Mouse (Mus musculus) heart, postnatal 0 days (tissue): ENCODE data around the gene Fbrsl1. TPM values are rescaled to one million over a fixed set of nuclear protein-coding genes. Genes with fewer than 3 reads are reported as not detected.

Experiments used
- ATAC-seq: fragments of 200-750 bp; cut with Nextera tagmentation; 2 replicates; pipeline ENCODE4 v1.8.0; 2017; ENCODE audit warnings: low read depth, moderate number of reproducible peaks, moderate library complexity; ENCODE audit not compliant: insufficient read depth
- DNase-seq: peaks from one replicate; pipeline ENCODE4 v3.0.0-alpha.2; 2016; ENCODE audit warnings: low spot score
- H3K27ac ChIP-seq: fragments of 300-500 bp; sonication (generic); 2 replicates; pipeline ENCODE4 v1.5.1; 2014; ENCODE audit warnings: low read depth, mild to moderate bottlenecking
- H3K27me3 ChIP-seq: fragments of 300-500 bp; sonication (generic); 2 replicates; pipeline ENCODE4 v1.6.1; 2014; ENCODE audit warnings: low read length, mixed read lengths; ENCODE audit not compliant: control insufficient read depth, insufficient read depth
- H3K36me3 ChIP-seq: fragments of 300-500 bp; sonication (generic); replicated peaks from 2 replicates; pipeline ENCODE4 v1.6.1; 2014; ENCODE audit warnings: low read length, mixed read lengths; ENCODE audit not compliant: control insufficient read depth, insufficient read depth
- H3K4me1 ChIP-seq: fragments of 300-500 bp; sonication (generic); 2 replicates; pipeline ENCODE4 v1.6.1; 2014; ENCODE audit warnings: antibody characterized with exemption; ENCODE audit not compliant: control insufficient read depth, insufficient read depth
- H3K4me2 ChIP-seq: fragments of 300-500 bp; sonication (generic); 2 replicates; pipeline ENCODE4 v1.6.1; 2014; ENCODE audit warnings: low read depth, mild to moderate bottlenecking, low read length, moderate library complexity
- H3K4me3 ChIP-seq: fragments of 300-500 bp; sonication (generic); 2 replicates; pipeline ENCODE4 v1.5.1; 2014; ENCODE audit warnings: low read depth, low read length
- H3K9ac ChIP-seq: fragments of 300-500 bp; sonication (generic); replicated peaks from 2 replicates; pipeline ENCODE4 v1.6.1; 2014; ENCODE audit warnings: low read depth, low read length, mixed read lengths
- H3K9me3 ChIP-seq: fragments of 300-500 bp; sonication (generic); replicated peaks from 2 replicates; pipeline ENCODE4 v1.6.1; 2016; ENCODE audit warnings: low read length; ENCODE audit not compliant: control insufficient read depth
- CTCF ChIP-seq: IDR thresholded peaks from 2 replicates; pipeline ENCODE4 v1.5.1; 2016; ENCODE audit warnings: antibody characterized with exemption, control low read depth, low read depth
- EP300 ChIP-seq: IDR thresholded peaks from 2 replicates; pipeline ENCODE4 v1.6.1; 2016; ENCODE audit warnings: antibody characterized with exemption, low read depth
- WGBS: fragments of 180-500 bp; shearing (Covaris S2); extraction: QIAGEN DNeasy Blood & Tissue Kit; methylation state at CpG from one replicate; pipeline ENCODE4 v1.1.7; 2014; 5-methylcytosine and 5-hydroxymethylcytosine counted together
- polyA plus RNA-seq: library from polyadenylated mRNA; unstranded; fragments of >200 nt; fragmentation: Nextera tagmentation; extraction: Ambion mirVana; gene quantifications from 2 replicates; pipeline ENCODE4 v1.2.1, GENCODE M21; 2015
- total RNA-seq: library from RNA; depleted of rRNA; stranded (reverse); fragments of >200 nt; gene quantifications from 2 replicates; pipeline ENCODE4 v1.2.3, GENCODE M21; 2014; ENCODE audit warnings: low replicate concordance

Gene Fbrsl1
- total and polyA plus RNA-seq, 2 experiments from 2014 or later, result 7.6 to 19.2 TPM

- peak; percentile 9; the same call in 1 of the 2 replicates for ATAC-seq
- H3K9ac ChIP-seq, result peak overlapping the region; percentile 52
- no peaks in the 10 kb centered on the region for H3K27me3 ChIP-seq
- WGBS, result 52% methylated on average over 11 of the region's 11 CpGs
- peaks cover 11% of the 10 kb centered on the region for H3K36me3 ChIP-seq
- H3K4me1 ChIP-seq, result no peaks in the 10 kb centered on the region
- H3K27ac ChIP-seq, result 0 out of 2 replicates have a peak overlapping the region, but pooled peaks have one; percentile 37
- peak overlapping the region; percentile 82 for H3K4me2 ChIP-seq
- DNase-seq, result no peak
- TF ChIP-seq EP300, result no peak
- TF ChIP-seq CTCF, result no peak
- H3K9me3 ChIP-seq, result no peaks in the 10 kb centered on the region
- H3K4me3 ChIP-seq, result peak overlapping the region; percentile 48
These were observed 84.3 kb downstream of the Fbrsl1 start for GRCm38 (mm10) chr5:110363822-110364545.

DNA sequence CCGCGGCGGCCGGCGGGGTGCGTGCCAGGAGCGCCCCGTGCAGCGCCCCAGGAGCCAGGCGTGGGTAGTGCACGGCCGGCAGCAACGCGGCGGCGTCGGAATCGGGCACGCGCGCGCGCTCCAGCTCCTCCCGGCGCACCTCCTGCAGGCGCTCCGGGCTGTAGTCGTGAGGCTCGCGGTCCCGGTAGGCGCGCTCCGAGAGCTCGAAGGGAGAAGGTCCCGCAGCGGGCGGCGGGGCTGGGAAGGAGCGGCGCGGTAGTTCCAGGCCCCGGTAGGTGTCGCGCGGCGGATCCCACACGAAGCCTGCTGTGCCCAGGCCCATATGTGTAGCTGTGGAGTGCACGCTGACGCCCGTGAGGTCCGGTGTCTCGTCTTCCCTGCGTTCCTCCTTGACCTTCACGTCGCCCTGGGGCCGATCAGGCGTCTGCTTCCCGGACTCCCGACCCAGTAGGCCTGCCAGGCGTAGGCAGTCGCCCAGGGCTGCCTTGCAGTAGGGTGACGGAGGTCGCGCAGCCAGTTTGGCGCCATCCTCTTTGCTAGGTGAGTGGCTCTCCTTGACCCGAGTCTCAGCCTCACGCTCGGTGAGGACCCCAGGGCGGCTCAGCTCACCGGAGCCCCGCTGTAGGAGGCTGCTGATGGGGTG lies 85.0 kb downstream of the Fbrsl1 start:
- TF ChIP-seq EP300 (no peak), CTCF (peak; percentile 31)
- Histone ChIP-seq H3K9me3 (no peaks in the 10 kb centered on the region), H3K27me3 (no peaks in the 10 kb centered on the region), H3K4me3 (peak overlapping the region; percentile 48), H3K9ac (peak overlapping the region; percentile 52), H3K4me2 (peak overlapping the region; percentile 82), H3K27ac (peak overlapping the region; percentile 37), H3K36me3 (peaks cover 7% of the 10 kb centered on the region), H3K4me1 (no peaks in the 10 kb centered on the region)
- WGBS, result 5% methylated on average over 45 of the region's 72 CpGs
- ATAC-seq (peak; percentile 90), DNase-seq (peak; percentile 78)

DNA sequence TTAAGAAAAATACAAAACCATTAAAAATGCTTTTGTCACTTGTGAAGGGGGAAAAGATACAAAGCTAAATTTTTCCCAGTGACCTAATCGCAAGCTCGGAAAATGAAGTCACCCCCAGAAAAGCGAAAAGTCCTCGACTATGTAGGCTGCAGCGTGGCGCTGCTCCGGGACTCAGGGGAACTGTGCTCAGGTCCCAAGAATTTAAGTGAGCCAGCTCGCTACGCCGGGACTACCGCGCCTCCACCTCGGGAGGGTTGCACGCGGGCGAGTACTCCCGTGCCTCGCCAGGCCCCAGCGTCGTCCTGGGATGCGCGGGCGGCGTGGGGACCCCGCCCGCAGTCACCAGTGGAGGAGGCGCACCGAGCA lies 85.5 kb downstream of the Fbrsl1 start:
- peak; percentile 42; the same call in 1 of the 2 replicates for ATAC-seq
- Histone ChIP-seq H3K36me3 (peaks cover 7% of the 10 kb centered on the region), H3K9ac (peak overlapping the region; percentile 52; the same call in 1 of the 2 replicates), H3K27ac (no peak overlapping the region), H3K4me2 (peak overlapping the region; percentile 82), H3K4me1 (no peaks in the 10 kb centered on the region), H3K9me3 (no peaks in the 10 kb centered on the region), H3K4me3 (peak overlapping the region; percentile 48), H3K27me3 (no peaks in the 10 kb centered on the region)
- TF ChIP-seq EP300 (no peak), CTCF (no peak)
- WGBS, result under 1% methylated on average over 28 of the region's 28 CpGs
- DNase-seq, result no peak

- Histone ChIP-seq H3K36me3 (no peaks in the 10 kb centered on the region), H3K27ac (no peak overlapping the region), H3K4me1 (no peaks in the 10 kb centered on the region), H3K4me3 (no peak overlapping the region), H3K9ac (no peak overlapping the region), H3K9me3 (no peaks in the 10 kb centered on the region), H3K4me2 (no peak overlapping the region), H3K27me3 (no peaks in the 10 kb centered on the region)
- DNase-seq, result no peak
- TF ChIP-seq CTCF (no peak), EP300 (no peak)
- WGBS, result 67% methylated on average over 6 of the region's 6 CpGs
- ATAC-seq, result no peak
These were observed 86.8 kb downstream of the Fbrsl1 start for GRCm38 (mm10) chr5:110361465-110361864.

GRCm38 (mm10) chr5:110357531-110358179 lies 90.6 kb downstream of the Fbrsl1 start:
- DNase-seq, result peak; percentile 72
- 44% methylated on average over 9 of the region's 9 CpGs for WGBS
- no peak overlapping the region for H3K9ac ChIP-seq

More at GRCm38 (mm10) chr5:110357531-110358179, 90.6 kb downstream of the Fbrsl1 start:
- Histone ChIP-seq H3K4me2 (no peak overlapping the region), H3K27ac (no peak overlapping the region), H3K9me3 (no peaks in the 10 kb centered on the region), H3K4me1 (no peaks in the 10 kb centered on the region), H3K27me3 (peaks cover 19% of the 10 kb centered on the region; the same call in 1 of the 2 replicates), H3K36me3 (no peaks in the 10 kb centered on the region), H3K4me3 (no peak overlapping the region)
- TF ChIP-seq CTCF, result peak; percentile 94
- TF ChIP-seq EP300, result no peak
- ATAC-seq, result peak; percentile 43
